Mouse (Mus musculus): ENCODE measurements at regions not wholly inside any gene's neighbourhood (a gene's known extent, or its start where the extent isn't known, plus 50 kb on each side); places are given as distances from the start of the nearest gene placed in this dataset.

- TF ChIP-seq CTCF (IDR thresholded peaks at IDR 0.05; ENCODE audit: borderline replicate concordance, insufficient read depth, low read depth, low read length) (no peak), POLR2A (IDR thresholded peaks at IDR 0.05; ENCODE audit: borderline replicate concordance, insufficient read depth, low read length) (no peak)
Measured at GRCm38 (mm10) chr11:48427423-48427822, 372.7 kb upstream of the Rack1 start.
